Mouse (Mus musculus): ENCODE measurements around the gene Asphd2. TPM values are rescaled to one million over a fixed set of nuclear protein-coding genes. Genes with fewer than 3 reads are reported as not detected.

Asphd2 gene
- total RNA-seq, 4 experiments from 2014 or later: 181 to 186 (median 183) TPM

DNA sequence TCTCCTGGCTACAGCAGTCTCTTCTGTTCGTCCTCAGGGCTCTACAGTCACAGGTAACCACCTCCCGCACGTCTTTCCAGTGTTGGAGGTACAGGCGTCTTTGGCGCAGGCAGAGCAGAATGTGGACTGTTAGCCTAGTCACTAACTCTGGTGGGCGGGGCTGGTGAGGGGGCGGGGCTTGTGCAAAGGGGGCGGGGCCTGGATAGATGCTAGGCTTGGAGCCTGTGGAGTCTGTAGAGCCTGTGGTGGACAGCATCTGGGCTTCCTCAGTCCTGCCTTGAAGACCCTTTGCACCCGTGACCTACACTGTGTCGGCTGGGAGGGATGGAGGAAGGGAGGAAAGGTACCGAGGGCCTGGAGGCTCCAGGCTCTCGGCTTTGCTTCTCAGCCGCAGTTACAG, 38.8 kb downstream of the Asphd2 start, which contains the start of gene Gm6583:
Gm6583 (minus strand) TSS at position 124 of the 400 bp plus-strand sequence.
- no peak for DNase-seq (ENCODE audit: low spot score in 2 of 2)

DNA sequence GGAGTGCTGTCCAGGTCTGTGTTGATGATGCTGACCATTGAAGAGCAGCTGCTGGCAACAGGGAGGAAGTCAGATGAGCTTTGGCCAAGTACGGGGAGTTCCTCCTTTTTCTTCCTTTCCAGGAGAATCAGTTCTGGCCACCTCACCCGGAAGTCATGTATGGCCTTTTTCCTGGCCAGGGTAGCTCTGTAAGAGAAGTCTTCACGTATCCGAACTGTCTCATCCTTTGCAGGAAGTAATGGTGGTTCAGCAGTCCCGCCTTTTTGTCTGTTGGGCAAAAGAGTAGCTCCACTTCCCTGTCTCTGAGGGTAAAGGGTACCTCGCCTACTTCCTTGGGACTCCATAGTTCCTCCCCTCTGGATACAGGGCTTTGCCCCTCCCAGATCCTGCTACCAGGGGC, 39.2 kb downstream of the Asphd2 start:
- no peak for DNase-seq (ENCODE audit: low spot score in 2 of 2)

DNA sequence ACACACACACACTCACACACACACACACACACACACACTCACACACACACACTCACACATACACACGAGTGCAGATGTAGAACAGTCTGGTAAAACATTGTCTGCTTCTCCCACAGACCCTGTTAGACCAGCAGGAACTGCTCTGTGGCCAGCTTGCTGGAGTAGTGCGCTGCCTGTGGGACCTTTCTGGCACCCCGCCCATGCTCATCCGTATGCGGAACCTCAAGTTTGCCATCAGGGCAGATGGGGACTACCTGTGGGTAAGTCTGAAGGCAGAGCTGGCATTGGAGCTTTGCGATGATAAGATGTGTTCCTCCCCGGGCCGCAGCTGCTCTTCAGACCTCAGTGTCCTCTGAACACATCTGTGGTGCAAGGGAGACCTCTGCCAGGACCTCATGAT, 45.5 kb downstream of the Asphd2 start:
- DNase-seq (ENCODE audit: low spot score in 2 of 2): no peak

DNA sequence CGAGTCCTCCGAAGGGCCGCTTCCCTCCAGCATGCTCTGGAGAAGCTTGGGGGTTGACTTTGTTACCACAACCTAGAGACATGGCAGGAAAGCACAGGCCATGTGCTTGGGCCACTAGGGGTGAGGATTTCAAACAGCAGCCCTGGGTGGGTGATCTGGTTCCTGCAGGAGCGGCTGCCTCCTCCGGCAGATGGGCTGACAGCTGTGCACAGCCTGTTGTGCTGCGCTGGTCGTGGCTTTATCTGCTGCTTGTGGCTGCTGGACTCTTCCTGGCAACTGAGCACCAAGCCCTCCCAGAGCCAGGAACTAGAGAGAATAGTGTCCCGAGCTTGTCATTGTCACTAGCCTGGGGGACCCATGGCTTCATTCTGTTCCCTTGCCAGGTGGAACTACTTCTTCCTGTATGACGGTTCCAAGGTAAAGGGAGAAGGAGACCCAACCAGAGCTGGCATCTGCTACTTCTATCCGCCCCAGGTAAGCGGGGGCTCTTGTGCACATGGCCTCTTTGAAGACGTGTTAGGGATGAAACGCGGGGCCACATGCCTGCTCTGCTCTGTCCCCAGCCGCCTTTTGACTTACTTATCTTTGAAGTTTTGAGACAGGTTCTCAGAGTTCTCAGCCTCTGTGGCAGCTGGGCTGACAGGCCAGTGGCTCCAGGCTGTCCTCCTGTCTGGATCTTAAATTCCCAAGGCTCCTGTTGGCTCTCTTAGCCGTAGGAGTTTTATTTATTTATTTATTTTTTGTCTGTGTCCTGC, 48.3 kb downstream of the Asphd2 start:
- no peak for DNase-seq (ENCODE audit: low spot score in 2 of 2)

DNA sequence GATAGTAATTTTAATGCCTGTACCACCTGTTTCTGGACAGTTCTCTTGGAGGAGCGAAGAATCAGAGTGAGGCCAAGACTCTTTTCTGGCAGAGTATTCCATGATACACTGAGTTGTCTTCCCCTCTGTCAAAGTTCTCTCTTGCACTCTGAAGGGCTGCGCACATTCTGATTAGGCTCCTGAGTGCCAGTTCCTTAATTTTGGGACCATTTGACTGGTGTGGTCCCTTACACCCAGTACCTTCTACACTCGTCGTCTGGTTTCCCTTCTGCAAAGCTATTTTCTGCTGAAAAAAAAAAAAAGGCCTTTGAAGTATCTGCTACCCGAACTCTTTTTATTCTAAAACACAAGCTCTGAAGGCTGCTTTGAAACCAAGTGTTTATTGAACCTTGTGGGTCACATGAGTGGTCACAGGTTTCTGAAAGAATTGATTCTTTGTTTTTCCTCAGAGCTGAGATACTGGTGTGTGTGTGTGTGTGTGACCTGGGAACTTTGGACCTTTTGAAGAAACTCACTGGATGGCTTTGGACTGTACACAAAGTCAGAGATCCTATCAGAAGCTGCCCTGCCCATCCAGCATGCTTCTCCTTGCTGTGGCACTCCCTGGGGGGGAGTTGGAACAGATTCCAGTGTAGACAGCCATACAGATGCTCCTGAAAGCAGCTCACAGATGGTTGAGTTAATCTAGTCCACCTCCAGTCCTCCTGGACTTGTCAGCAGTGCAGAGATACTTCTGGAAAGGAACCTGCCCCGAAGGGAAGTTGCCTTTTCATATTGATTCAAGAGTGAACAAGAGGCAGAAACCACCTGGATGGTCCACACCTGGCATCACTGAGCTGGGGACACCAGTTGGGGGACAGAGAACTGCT, 50.3 kb downstream of the Asphd2 start:
- peak; percentile 65 to 69 for DNase-seq (ENCODE audit: low spot score in 2 of 2)

DNA sequence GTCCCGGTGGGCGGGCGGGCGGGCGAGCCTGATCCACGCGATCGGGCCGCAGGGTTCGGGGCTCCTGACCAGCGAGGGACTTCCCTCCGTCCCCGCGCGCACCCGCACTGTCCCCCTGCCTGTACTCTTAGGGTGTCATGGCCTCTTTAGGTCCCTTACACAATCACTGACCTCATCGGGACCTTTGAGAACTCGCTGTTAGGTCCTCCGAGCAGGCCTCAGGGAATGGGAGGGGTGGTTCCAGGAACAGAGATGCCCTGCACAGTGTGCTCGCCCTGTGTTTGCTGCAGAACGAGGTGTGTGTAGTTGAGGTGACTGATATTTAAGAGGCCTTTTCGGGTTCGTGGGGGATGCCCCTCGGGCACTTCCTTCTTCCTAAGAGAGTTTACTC, 51.5 kb downstream of the Asphd2 start:
- no peak for DNase-seq (ENCODE audit: low spot score in 2 of 2)

DNA sequence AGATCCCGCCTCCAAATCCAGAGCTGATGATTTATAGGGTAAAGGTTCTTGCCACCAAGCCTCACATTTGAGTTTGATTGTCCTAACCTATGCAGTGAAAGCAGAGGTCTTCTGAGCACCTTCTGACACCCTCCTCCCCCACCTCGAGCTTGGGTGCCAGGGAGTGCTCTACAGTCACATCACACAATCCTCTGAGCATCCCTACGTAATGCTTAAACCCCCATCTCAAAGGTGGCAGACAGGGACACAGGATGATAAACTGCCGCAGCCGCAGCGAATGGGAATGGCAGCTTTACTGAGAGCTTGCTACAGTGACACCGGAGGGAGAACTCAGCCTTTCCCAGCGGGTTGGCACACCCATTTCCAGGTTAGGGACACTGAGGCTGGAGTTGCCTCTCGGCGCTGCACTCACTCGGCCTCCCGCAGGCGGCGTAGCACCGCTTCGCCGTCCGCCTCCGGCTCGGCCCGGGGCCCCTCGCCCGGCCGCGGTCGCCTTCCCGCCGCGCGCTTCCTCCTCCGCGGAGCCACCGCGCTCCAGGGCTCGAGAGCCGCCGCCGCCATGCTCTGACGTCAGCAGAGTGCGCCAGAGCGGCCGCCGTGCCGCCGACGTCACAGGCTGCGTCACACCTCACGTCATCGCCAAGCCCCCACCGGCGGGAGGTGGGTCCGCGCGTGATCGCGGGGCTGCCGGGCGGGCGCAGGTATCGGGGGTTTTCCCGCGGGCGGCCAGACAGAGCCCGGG, 52.0 kb downstream of the Asphd2 start, which contains the start of the genes Srrd and Hps4:
Srrd (minus strand) TSS at position 578 of the 742 bp plus-strand sequence.
Hps4 (plus strand) TSS at position 621 of the 742 bp plus-strand sequence.
- DNase-seq (ENCODE audit: low spot score in 2 of 2): peak; percentile 66 to 87

DNA sequence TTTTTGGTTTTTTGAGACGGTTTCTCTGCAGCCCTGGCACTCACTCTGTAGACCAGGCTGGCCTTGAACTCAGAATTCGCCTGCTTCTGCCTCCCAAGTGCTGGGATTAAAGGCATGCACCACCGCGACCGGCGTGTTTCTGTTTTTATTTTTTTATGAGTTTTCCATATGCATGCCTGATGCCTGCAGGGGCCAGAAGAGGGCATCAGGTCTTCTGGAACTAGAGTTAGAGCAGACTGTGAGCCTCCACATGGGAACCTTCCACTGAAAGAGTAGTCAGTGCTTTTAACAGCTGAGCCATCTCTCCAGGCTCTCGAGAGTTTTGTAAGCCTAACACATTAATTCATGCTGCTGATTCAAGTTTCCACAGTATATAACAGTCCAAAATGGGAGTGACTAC, 55.5 kb downstream of the Asphd2 start:
- no peak for DNase-seq (ENCODE audit: low spot score in 2 of 2)

DNA sequence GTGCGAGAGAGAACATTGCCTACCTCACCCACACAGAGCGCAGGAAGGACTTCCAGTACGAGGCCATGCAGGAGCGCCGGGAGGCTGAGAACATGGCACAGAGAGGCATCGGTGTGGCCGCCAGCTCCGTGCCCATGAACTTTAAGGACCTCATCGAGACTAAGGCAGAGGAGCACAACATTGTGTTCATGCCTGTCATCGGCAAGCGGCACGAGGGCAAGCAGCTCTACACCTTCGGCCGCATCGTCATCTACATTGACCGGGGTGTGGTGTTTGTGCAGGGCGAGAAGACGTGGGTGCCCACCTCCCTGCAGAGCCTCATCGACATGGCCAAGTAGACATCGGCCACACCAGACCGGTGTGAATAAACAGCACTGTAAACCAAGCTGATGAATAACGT, 57.7 kb downstream of the Asphd2 start:
- DNase-seq (ENCODE audit: low spot score in 2 of 2): no peak

DNA sequence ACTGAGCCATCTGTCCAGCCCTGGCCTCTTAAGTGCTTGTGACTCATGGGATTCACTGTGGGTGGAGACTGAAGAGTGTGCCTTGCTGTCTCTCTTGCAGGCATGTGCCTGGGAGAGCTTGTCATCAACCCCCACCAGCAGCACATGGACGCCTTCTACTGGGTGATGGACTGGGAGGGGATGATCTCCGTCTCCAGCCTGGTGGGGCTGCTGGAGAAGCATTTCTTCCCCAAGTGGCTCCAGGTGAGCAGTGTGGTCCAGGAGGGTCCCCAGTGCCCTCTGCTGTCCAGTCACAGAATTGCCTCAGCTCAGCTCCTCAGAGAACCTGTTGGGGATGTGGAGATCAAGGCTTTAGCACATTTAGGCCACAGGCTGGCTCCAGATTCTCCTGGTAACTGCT, 59.2 kb downstream of the Asphd2 start:
- no peak for DNase-seq (ENCODE audit: low spot score in 2 of 2)

Other genes with a start within 250 kb of the Asphd2 start
- gene Cryba4, start 142.3 kb downstream of the Asphd2 start, total RNA-seq (2022): 1 to 10 TPM; 1.1 to 1.7 (median 1.3) TPM
- gene Crybb1, start 139.1 kb downstream of the Asphd2 start, total RNA-seq (2022): 1 to 10 TPM; 3.5 to 6.2 (median 4.4) TPM
- 10 to 100 TPM; 33.0 to 49.0 (median 39.5) TPM for gene Tpst2, start 118.2 kb downstream of the Asphd2 start, total RNA-seq (2022)
- gene Tfip11, start 68.5 kb downstream of the Asphd2 start, total RNA-seq (2022): 10 to 100 TPM; 40.5 to 43.7 (median 42.7) TPM
- gene Srrd, start 51.8 kb downstream of the Asphd2 start, total RNA-seq (2022): 10 to 100 TPM; 26.1 to 30.5 (median 28.1) TPM
- gene Hps4, start 51.8 kb downstream of the Asphd2 start, total RNA-seq (2022): 10 to 100 TPM; 37.3 to 45.1 (median 39.2) TPM
- not detected for gene Gm6583, start 38.8 kb downstream of the Asphd2 start, total RNA-seq (2022)
- gene Gm6588, start 54.6 kb upstream of the Asphd2 start, total RNA-seq (2022): not detected
- 100 to 1,000 TPM; 193 to 229 (median 215) TPM for gene Sez6l, start 182.3 kb upstream of the Asphd2 start, total RNA-seq (2022)

Measured in layer of hippocampus, adult 8-10 months (tissue).